ENCODE assay signal across 17 mouse cellular contexts in genomic region chr9:62829877-62830276, GRCm38 (mm10). TPM values are rescaled to one million over a fixed set of nuclear protein-coding genes. Genes with fewer than 3 reads are reported as not detected.
DNase-seq lines count a peak whose midpoint lies in the region; TF ChIP-seq lines count a peak whose summit lies in the region.
"Had no signal": no experiment of that assay in that cellular context is flagged by ENCODE, and none has a peak within 500 bp of the region (broad histone marks: within the 10 kb centered on the region; RNA-seq: fewer than 3 reads in every experiment).

No protein-coding gene starts in this region.

- peak overlapping the region; percentile 94 for H3K27ac ChIP-seq in ES-E14 (ENCODE audit: insufficient read depth, low read depth, low read length, poor library complexity, severe bottlenecking)
- H3K27ac ChIP-seq: embryonic facial prominence, embryonic 12.5 days; forebrain, embryonic 15.5 days; hindbrain, embryonic 12.5 days had no signal

- H3K36me3 ChIP-seq in E14TG2a.4 (ENCODE audit: insufficient read depth, low read length) (no peaks in the 10 kb centered on the region), ES-E14 (ENCODE audit: control insufficient read depth, insufficient read depth, low read length, poor library complexity, severe bottlenecking) (no peaks in the 10 kb centered on the region)
- H3K36me3 ChIP-seq: embryonic facial prominence, embryonic 12.5 days; forebrain, embryonic 15.5 days; heart, embryonic 10.5 days; hindbrain, embryonic 12.5 days had no signal

- H3K4me3 ChIP-seq in E14TG2a.4 (replicated peaks; ENCODE audit: low read length) (peak overlapping the region; percentile 60), ES-E14 (ENCODE audit: insufficient read depth in 1 of 2, low read depth in 1 of 2, low read length in 2 of 2, poor library complexity in 1 of 2, severe bottlenecking in 1 of 2) (peak overlapping the region; percentile 1 to 6; a peak in 1 of 4 replicates)
- H3K4me3 ChIP-seq: embryonic facial prominence, embryonic 12.5 days; forebrain, embryonic 15.5 days; heart, embryonic 10.5 days; hindbrain, embryonic 12.5 days had no signal

- TF ChIP-seq CTCF in E14TG2a.4 (conservative IDR thresholded peaks at IDR 0.05; ENCODE audit: low read length): no peak

- DNase-seq in ES-E14 (ENCODE audit: low read depth, low spot score) (no peak), ZHBTc4 (ENCODE audit: low read depth, low spot score) (peak; percentile 84)
- no peak for DNase-seq in cerebellum, adult 8-10 months
- DNase-seq in cerebellum, adult 11 months: no peak
- DNase-seq in urinary bladder, adult 2 months (ENCODE audit: low spot score): no peak
- no peak for DNase-seq in kidney, postnatal 10 days
- DNase-seq: adrenal gland, postnatal 10 days; cerebellum, adult 2 months; cerebellum, postnatal 25 days; heart, adult 18-20 months; heart, postnatal 10 days; heart, postnatal 4 days had no signal

- peak overlapping the region; percentile 52 for H3K9ac ChIP-seq in ES-E14 (ENCODE audit: insufficient read depth, low read depth, low read length, poor library complexity, severe bottlenecking)
- H3K9ac ChIP-seq: embryonic facial prominence, embryonic 12.5 days; forebrain, embryonic 15.5 days; hindbrain, embryonic 12.5 days had no signal

- H3K9me3 ChIP-seq in E14TG2a.4 (ENCODE audit: low read length) (no peaks in the 10 kb centered on the region), ES-E14 (ENCODE audit: control insufficient read depth, insufficient read depth, low read depth, low read length) (no peaks in the 10 kb centered on the region)
- H3K9me3 ChIP-seq: embryonic facial prominence, embryonic 12.5 days; forebrain, embryonic 15.5 days; heart, embryonic 10.5 days; hindbrain, embryonic 12.5 days had no signal

- peaks cover 81% of the 10 kb centered on the region for H3K4me1 ChIP-seq in E14TG2a.4 (replicated peaks; ENCODE audit: low read depth, low read length)
- H3K4me1 ChIP-seq in ES-E14 (ENCODE audit: control insufficient read depth in 2 of 2, insufficient read depth in 2 of 2, low read length in 2 of 2, poor library complexity in 1 of 2): peaks cover 3 to 10% of the 10 kb centered on the region in 2 experiments; a peak in 3 of 4 replicates

- H3K27me3 ChIP-seq in E14TG2a.4 (ENCODE audit: insufficient read depth, low read length): no peaks in the 10 kb centered on the region
- H3K27me3 ChIP-seq: embryonic facial prominence, embryonic 12.5 days; forebrain, embryonic 15.5 days had no signal

- in situ Hi-C loops in ES-E14 (cut with MboI; ENCODE audit: low sequenced_read_pairs in 2 of 2, unreplicated experiment in 2 of 2): no loop called here

TF ChIP-seq in ES-E14, 5 proteins besides CTCF, POLR2A, EP300 and RAD21:
- TF ChIP-seq ZNF384 (IDR thresholded peaks at IDR 0.05; ENCODE audit: low read depth, low read length): no peak
- TF ChIP-seq ZC3H11A (IDR thresholded peaks at IDR 0.05; ENCODE audit: borderline replicate concordance, low read depth, low read length): no peak
- peak; percentile 96 for TF ChIP-seq MAFK (IDR thresholded peaks at IDR 0.05; ENCODE audit: insufficient read depth, low read depth, low read length)
- no peak for TF ChIP-seq HCFC1 (IDR thresholded peaks at IDR 0.05; ENCODE audit: borderline replicate concordance, insufficient read depth, low read length)
- TF ChIP-seq CHD2 (IDR thresholded peaks at IDR 0.05; ENCODE audit: low read depth, low read length): peak; percentile 42; the same call in 1 of the 2 replicates
TF ChIP-seq in ES-E14: peak in this region for 2.

RNA-seq across cellular contexts. Expression of gene Cln6, which starts 8.7 kb away (rescaled TPM):
- total RNA-seq in ES-E14 (2012; rRNA removed): 19.4 and 33.7 TPM in 2 replicates
- polyA plus RNA-seq in urinary bladder, adult 2 months (2012; rRNA removed): 26.5 and 33.1 TPM in 2 replicates

RNA-seq across cellular contexts. Expression of gene Fem1b, which starts 18.1 kb away (rescaled TPM):
- 73.0 and 94.4 TPM in 2 replicates for total RNA-seq in ES-E14 (2012; rRNA removed)
- 12.6 and 15.2 TPM in 2 replicates for polyA plus RNA-seq in urinary bladder, adult 2 months (2012; rRNA removed)

RNA-seq across cellular contexts. Expression of gene Calml4, which starts 28.0 kb away (rescaled TPM):
- 10.2 and 23.9 TPM in 2 replicates for total RNA-seq in ES-E14 (2012; rRNA removed)
- 25.5 and 28.4 TPM in 2 replicates for polyA plus RNA-seq in urinary bladder, adult 2 months (2012; rRNA removed)
